Mouse (Mus musculus): ENCODE data around the gene Arid1b. TPM values are rescaled to one million over a fixed set of nuclear protein-coding genes. Genes with fewer than 3 reads are reported as not detected.

The Arid1b gene
- polyA plus RNA-seq, 1 experiment: 59.4 TPM

GRCm38 (mm10) chr17:5331387-5331786, 337.3 kb downstream of the Arid1b start:
- WGBS: 88% methylated on average over 1 of the region's 1 CpGs
- Histone ChIP-seq H3K27me3 (ENCODE audit: control insufficient read depth, insufficient read depth, low read length) (no peaks in the 10 kb centered on the region), H3K27ac (ENCODE audit: insufficient read depth, low read depth, low read length) (no peak overlapping the region), H3K4me1 (ENCODE audit: control insufficient read depth, insufficient read depth, insufficient read length, low read length) (peaks cover 2% of the 10 kb centered on the region; the same call in 1 of the 2 replicates), H3K4me3 (ENCODE audit: low read depth, low read length) (no peak overlapping the region), H3K36me3 (ENCODE audit: control insufficient read depth, insufficient read depth, low read length) (peaks cover 57% of the 10 kb centered on the region)
- TF ChIP-seq CTCF (IDR thresholded peaks at IDR 0.05; ENCODE audit: extremely low read depth, insufficient read length, insufficient replicate concordance, low read depth, low read length) (peak; percentile 33; the same call in 1 of the 2 replicates), POLR2A (IDR thresholded peaks at IDR 0.05; ENCODE audit: low read depth, low read length) (no peak)

GRCm38 (mm10) chr17:5334567-5334966, 340.4 kb downstream of the Arid1b start:
- H3K4me1 ChIP-seq (ENCODE audit: control insufficient read depth, insufficient read depth, insufficient read length, low read length): peaks cover 2% of the 10 kb centered on the region; the same call in 1 of the 2 replicates
- no peak overlapping the region for H3K4me3 ChIP-seq (ENCODE audit: low read depth, low read length)
- no peaks in the 10 kb centered on the region for H3K27me3 ChIP-seq (ENCODE audit: control insufficient read depth, insufficient read depth, low read length)
- TF ChIP-seq CTCF (IDR thresholded peaks at IDR 0.05; ENCODE audit: extremely low read depth, insufficient read length, insufficient replicate concordance, low read depth, low read length): no peak
- no peak for TF ChIP-seq POLR2A (IDR thresholded peaks at IDR 0.05; ENCODE audit: low read depth, low read length)
- peaks cover 60% of the 10 kb centered on the region for H3K36me3 ChIP-seq (ENCODE audit: control insufficient read depth, insufficient read depth, low read length)
- 87% methylated on average over 7 of the region's 7 CpGs for WGBS
- H3K27ac ChIP-seq (ENCODE audit: insufficient read depth, low read depth, low read length): no peak overlapping the region

GRCm38 (mm10) chr17:5344426-5344825, 350.3 kb downstream of the Arid1b start:
- H3K4me3 ChIP-seq (ENCODE audit: low read depth, low read length): no peak overlapping the region
- H3K4me1 ChIP-seq (ENCODE audit: control insufficient read depth, insufficient read depth, insufficient read length, low read length): no peaks in the 10 kb centered on the region
- no peak for TF ChIP-seq POLR2A (IDR thresholded peaks at IDR 0.05; ENCODE audit: low read depth, low read length)
- TF ChIP-seq CTCF (IDR thresholded peaks at IDR 0.05; ENCODE audit: extremely low read depth, insufficient read length, insufficient replicate concordance, low read depth, low read length): no peak
- H3K36me3 ChIP-seq (ENCODE audit: control insufficient read depth, insufficient read depth, low read length): peaks cover 35% of the 10 kb centered on the region
- 95% methylated on average over 1 of the region's 1 CpGs for WGBS
- H3K27me3 ChIP-seq (ENCODE audit: control insufficient read depth, insufficient read depth, low read length): no peaks in the 10 kb centered on the region
- H3K27ac ChIP-seq (ENCODE audit: insufficient read depth, low read depth, low read length): no peak overlapping the region

- H3K27ac ChIP-seq (ENCODE audit: insufficient read depth, low read depth, low read length): no peak overlapping the region
- H3K27me3 ChIP-seq (ENCODE audit: control insufficient read depth, insufficient read depth, low read length): no peaks in the 10 kb centered on the region
- TF ChIP-seq POLR2A (IDR thresholded peaks at IDR 0.05; ENCODE audit: low read depth, low read length): no peak
- no peak overlapping the region for H3K4me3 ChIP-seq (ENCODE audit: low read depth, low read length)
- WGBS: 92% methylated on average over 5 of the region's 5 CpGs
- peaks cover 24% of the 10 kb centered on the region for H3K36me3 ChIP-seq (ENCODE audit: control insufficient read depth, insufficient read depth, low read length)
- no peaks in the 10 kb centered on the region for H3K4me1 ChIP-seq (ENCODE audit: control insufficient read depth, insufficient read depth, insufficient read length, low read length)
Measured at GRCm38 (mm10) chr17:5345810-5346209, 351.7 kb downstream of the Arid1b start.

GRCm38 (mm10) chr17:5352901-5353300, 358.8 kb downstream of the Arid1b start:
- H3K36me3 ChIP-seq (ENCODE audit: control insufficient read depth, insufficient read depth, low read length): no peaks in the 10 kb centered on the region
- no peak overlapping the region for H3K4me3 ChIP-seq (ENCODE audit: low read depth, low read length)
- H3K27me3 ChIP-seq (ENCODE audit: control insufficient read depth, insufficient read depth, low read length): no peaks in the 10 kb centered on the region
- WGBS: 34% methylated on average over 5 of the region's 5 CpGs
- no peaks in the 10 kb centered on the region for H3K4me1 ChIP-seq (ENCODE audit: control insufficient read depth, insufficient read depth, insufficient read length, low read length)
- TF ChIP-seq POLR2A (IDR thresholded peaks at IDR 0.05; ENCODE audit: low read depth, low read length) (no peak), CTCF (IDR thresholded peaks at IDR 0.05; ENCODE audit: extremely low read depth, insufficient read length, insufficient replicate concordance, low read depth, low read length) (no peak)
- no peak overlapping the region for H3K27ac ChIP-seq (ENCODE audit: insufficient read depth, low read depth, low read length)

GRCm38 (mm10) chr17:5360759-5361158, 366.6 kb downstream of the Arid1b start:
- 68% methylated on average over 2 of the region's 2 CpGs for WGBS
- Histone ChIP-seq H3K27me3 (ENCODE audit: control insufficient read depth, insufficient read depth, low read length) (no peaks in the 10 kb centered on the region), H3K27ac (ENCODE audit: insufficient read depth, low read depth, low read length) (no peak overlapping the region), H3K36me3 (ENCODE audit: control insufficient read depth, insufficient read depth, low read length) (no peaks in the 10 kb centered on the region), H3K4me3 (ENCODE audit: low read depth, low read length) (no peak overlapping the region), H3K4me1 (ENCODE audit: control insufficient read depth, insufficient read depth, insufficient read length, low read length) (no peaks in the 10 kb centered on the region)
- TF ChIP-seq CTCF (IDR thresholded peaks at IDR 0.05; ENCODE audit: extremely low read depth, insufficient read length, insufficient replicate concordance, low read depth, low read length) (no peak), POLR2A (IDR thresholded peaks at IDR 0.05; ENCODE audit: low read depth, low read length) (no peak)

- TF ChIP-seq POLR2A (IDR thresholded peaks at IDR 0.05; ENCODE audit: low read depth, low read length): no peak
- no peak for TF ChIP-seq CTCF (IDR thresholded peaks at IDR 0.05; ENCODE audit: extremely low read depth, insufficient read length, insufficient replicate concordance, low read depth, low read length)
- Histone ChIP-seq H3K27ac (ENCODE audit: insufficient read depth, low read depth, low read length) (no peak overlapping the region), H3K4me3 (ENCODE audit: low read depth, low read length) (no peak overlapping the region), H3K36me3 (ENCODE audit: control insufficient read depth, insufficient read depth, low read length) (no peaks in the 10 kb centered on the region), H3K4me1 (ENCODE audit: control insufficient read depth, insufficient read depth, insufficient read length, low read length) (no peaks in the 10 kb centered on the region), H3K27me3 (ENCODE audit: control insufficient read depth, insufficient read depth, low read length) (no peaks in the 10 kb centered on the region)
- WGBS: 38% methylated on average over 8 of the region's 8 CpGs
Measured at GRCm38 (mm10) chr17:5365992-5366398, 371.9 kb downstream of the Arid1b start.

GRCm38 (mm10) chr17:5371032-5371431, 376.9 kb downstream of the Arid1b start:
- Histone ChIP-seq H3K36me3 (ENCODE audit: control insufficient read depth, insufficient read depth, low read length) (no peaks in the 10 kb centered on the region), H3K27ac (ENCODE audit: insufficient read depth, low read depth, low read length) (no peak overlapping the region), H3K4me1 (ENCODE audit: control insufficient read depth, insufficient read depth, insufficient read length, low read length) (no peaks in the 10 kb centered on the region), H3K4me3 (ENCODE audit: low read depth, low read length) (no peak overlapping the region), H3K27me3 (ENCODE audit: control insufficient read depth, insufficient read depth, low read length) (no peaks in the 10 kb centered on the region)
- TF ChIP-seq POLR2A (IDR thresholded peaks at IDR 0.05; ENCODE audit: low read depth, low read length) (no peak), CTCF (IDR thresholded peaks at IDR 0.05; ENCODE audit: extremely low read depth, insufficient read length, insufficient replicate concordance, low read depth, low read length) (no peak)
- 71% methylated on average over 4 of the region's 4 CpGs for WGBS

Data from small intestine, adult 2 months (tissue).